Mouse (Mus musculus): ENCODE measurements around the gene Ska3.
"Not testable (repeated sequence)": the region's sequence is repeated elsewhere in the genome, so short reads cannot be mapped to it uniquely, and the experiment has no call there.

The Ska3 gene

GRCm38 (mm10) chr14:57825788-57826751 lies at the start of gene Ska3, which contains the start of gene Mrpl57:
TSS of gene Ska3 (minus strand) at chr14:57826185.
TSS of gene Mrpl57 (plus strand) at chr14:57826234.
- DNase-seq: peak; percentile 92 to 94

- peak; percentile 30 to 46 for DNase-seq
Measured at GRCm38 (mm10) chr14:57866676-57867276, 40.8 kb upstream of the Ska3 start.

- DNase-seq: no peak
Measured at GRCm38 (mm10) chr14:57865256-57865655, 39.3 kb upstream of the Ska3 start.

GRCm38 (mm10) chr14:57863129-57863528 lies 37.1 kb upstream of the Ska3 start:
- no peak for DNase-seq

GRCm38 (mm10) chr14:57861987-57862412 lies 36.0 kb upstream of the Ska3 start:
- DNase-seq: no peak

- DNase-seq: no peak
Measured at GRCm38 (mm10) chr14:57859520-57859919, 33.5 kb upstream of the Ska3 start.

GRCm38 (mm10) chr14:57858601-57859000 lies 32.6 kb upstream of the Ska3 start:
- no peak for DNase-seq

- DNase-seq: not testable (repeated sequence)
Measured at GRCm38 (mm10) chr14:57856037-57856436, 30.1 kb upstream of the Ska3 start.

- no peak for DNase-seq
Measured at GRCm38 (mm10) chr14:57852961-57853360, 27.0 kb upstream of the Ska3 start.

- no peak for DNase-seq
Measured at GRCm38 (mm10) chr14:57850330-57850729, 24.3 kb upstream of the Ska3 start.

GRCm38 (mm10) chr14:57848646-57849045 lies 22.7 kb upstream of the Ska3 start:
- no peak for DNase-seq

- DNase-seq: not testable (repeated sequence)
Measured at GRCm38 (mm10) chr14:57848061-57848460, 22.1 kb upstream of the Ska3 start.

- no peak for DNase-seq
Measured at GRCm38 (mm10) chr14:57844535-57844934, 18.6 kb upstream of the Ska3 start.

- no peak for DNase-seq
Measured at GRCm38 (mm10) chr14:57835157-57835556, 9.2 kb upstream of the Ska3 start.

- no peak for DNase-seq
Measured at GRCm38 (mm10) chr14:57833526-57833925, 7.5 kb upstream of the Ska3 start.

- no peak for DNase-seq
Measured at GRCm38 (mm10) chr14:57827284-57827683, 1.3 kb upstream of the Ska3 start.

GRCm38 (mm10) chr14:57820839-57821238 lies 5.1 kb downstream of the Ska3 start:
- DNase-seq: no peak

GRCm38 (mm10) chr14:57811844-57812243 lies 14.1 kb downstream of the Ska3 start:
- DNase-seq: no peak

- DNase-seq: no peak
Measured at GRCm38 (mm10) chr14:57810886-57811285, 15.1 kb downstream of the Ska3 start.

- DNase-seq: no peak
Measured at GRCm38 (mm10) chr14:57808558-57808957, 17.4 kb downstream of the Ska3 start.

GRCm38 (mm10) chr14:57803731-57804130 lies 22.3 kb downstream of the Ska3 start:
- DNase-seq: no peak

GRCm38 (mm10) chr14:57797991-57798931 lies 27.7 kb downstream of the Ska3 start, which contains the start of gene Sap18:
TSS of gene Sap18 (plus strand) at chr14:57798180.
- peak; percentile 95 to 98 for DNase-seq

- peak; percentile 30 to 32 for DNase-seq
Measured at GRCm38 (mm10) chr14:57797551-57797950, 28.4 kb downstream of the Ska3 start.

Data from cerebellum, postnatal 25 days (tissue).